Mouse (Mus musculus) liver, embryonic 14.5 days (tissue): ENCODE results near the gene Tmem232.

Experiments
- CTCF ChIP-seq: IDR thresholded peaks from 2 replicates; pipeline ENCODE4 v1.5.1; 2016; ENCODE audit warnings: antibody characterized with exemption, low read depth, control low read depth
- EP300 ChIP-seq: IDR thresholded peaks from 2 replicates; pipeline ENCODE4 v1.6.1; 2016; ENCODE audit warnings: antibody characterized with exemption, low read depth

DNA sequence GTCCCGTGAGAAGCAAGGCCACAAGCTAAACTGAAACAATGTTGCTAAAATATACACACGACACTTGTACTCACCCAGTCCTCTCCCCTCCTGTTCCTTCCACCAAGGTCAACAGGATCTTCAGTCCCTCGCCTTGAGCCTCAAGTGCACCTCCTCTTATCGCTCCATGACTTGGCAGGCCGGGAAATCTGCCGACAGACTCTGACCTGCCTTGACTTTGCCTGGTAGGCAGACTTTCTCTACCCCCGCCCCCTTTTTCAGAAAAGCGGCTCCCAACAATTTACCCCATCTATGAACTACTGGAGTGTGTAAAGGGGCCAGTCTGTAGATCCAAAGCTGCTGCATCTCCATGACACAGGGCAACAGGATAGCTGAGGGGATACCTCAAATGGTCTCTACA lies 30.9 kb upstream of the Tmem232 start:
- TF ChIP-seq CTCF (no peak), EP300 (no peak)
